Mouse (Mus musculus) splenic B cell, adult 2 months (primary cell): ENCODE measurements around the gene Homer1.

ENCODE experiments used
- DNase-seq: peaks from one replicate; pipeline ENCODE4 v3.0.0-alpha.2; 2011; ENCODE audit warnings: low read depth, low spot score
- H3K27me3 ChIP-seq: 2 replicates; pipeline ENCODE4 v1.6.1; 2012; ENCODE audit warnings: mild to moderate bottlenecking, low read length, moderate library complexity, mixed read lengths; ENCODE audit not compliant: control insufficient read depth, poor library complexity, insufficient read depth, severe bottlenecking
- H3K36me3 ChIP-seq: 2 replicates; pipeline ENCODE4 v1.6.1; 2012; ENCODE audit warnings: mild to moderate bottlenecking, low read length, moderate library complexity, mixed read lengths; ENCODE audit not compliant: control insufficient read depth, poor library complexity, insufficient read depth, severe bottlenecking

The Homer1 gene

DNA sequence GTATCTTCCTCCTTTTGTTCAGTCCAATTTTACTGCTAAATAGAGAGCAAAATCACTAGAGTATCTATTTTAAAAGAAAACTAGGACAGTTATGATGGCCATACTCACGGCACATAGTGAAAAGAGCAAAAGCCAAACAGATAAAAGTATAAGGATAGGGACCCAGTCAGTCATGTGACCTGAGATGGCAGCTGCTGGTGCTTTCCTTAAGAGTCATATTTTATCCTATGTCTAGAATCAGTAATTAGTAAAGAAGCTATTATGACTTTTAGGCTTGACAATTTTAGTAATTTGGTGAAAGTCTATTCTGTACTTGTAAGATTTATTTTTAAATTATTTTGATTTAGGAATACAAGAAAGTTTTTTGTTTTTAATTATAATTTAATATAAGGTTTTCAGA lies 59.1 kb downstream of the Homer1 start:
- H3K27me3 ChIP-seq = no peaks in the 10 kb centered on the region
- no peaks in the 10 kb centered on the region for H3K36me3 ChIP-seq
- DNase-seq = no peak

- H3K36me3 ChIP-seq = no peaks in the 10 kb centered on the region
- no peak for DNase-seq
- H3K27me3 ChIP-seq = no peaks in the 10 kb centered on the region
These were observed 68.1 kb downstream of the Homer1 start for GRCm38 (mm10) chr13:93367555-93367954.

GRCm38 (mm10) chr13:93368812-93369584 lies 69.6 kb downstream of the Homer1 start:
- Histone ChIP-seq H3K36me3 (no peaks in the 10 kb centered on the region), H3K27me3 (no peaks in the 10 kb centered on the region)
- no peak for DNase-seq

DNA sequence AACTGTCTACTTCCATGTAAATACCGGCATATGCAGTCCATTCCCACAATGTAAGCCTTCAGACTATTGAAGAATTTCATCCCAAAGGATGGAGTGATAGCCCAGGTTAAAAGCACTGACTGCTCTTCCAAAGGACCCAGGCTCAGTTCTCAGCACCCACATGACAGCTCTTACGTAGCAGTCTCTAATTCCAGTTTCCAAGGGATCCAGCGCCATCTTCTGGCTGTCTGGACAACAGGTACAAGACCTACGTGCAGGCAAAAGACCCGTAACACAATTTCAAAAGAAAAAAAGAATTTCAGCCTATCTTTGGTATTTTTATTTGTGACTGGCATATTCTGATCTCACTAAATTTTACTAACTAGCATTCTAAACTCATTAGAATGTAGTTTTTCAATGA lies 75.0 kb downstream of the Homer1 start:
- no peaks in the 10 kb centered on the region for H3K27me3 ChIP-seq
- H3K36me3 ChIP-seq = no peaks in the 10 kb centered on the region
- peak; percentile 5 for DNase-seq

DNA sequence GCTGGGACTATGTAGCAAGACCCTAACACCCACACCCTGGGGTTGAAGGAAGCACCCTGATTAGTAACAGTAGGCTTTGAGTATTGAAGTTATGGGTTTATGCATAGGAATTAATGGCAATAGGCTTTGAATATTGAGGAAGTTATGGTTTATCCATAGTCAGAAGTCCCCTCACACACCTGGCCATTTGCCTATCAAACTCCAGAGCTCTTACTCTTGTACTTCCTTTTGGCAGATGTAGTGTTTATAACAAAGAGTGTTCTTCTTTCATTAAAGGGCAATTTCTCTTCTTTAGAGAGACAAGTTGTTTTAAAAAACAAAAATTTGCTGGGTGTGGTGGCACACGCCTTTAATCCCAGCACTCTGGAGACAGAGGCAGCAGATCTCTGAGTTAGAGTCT lies 79.1 kb downstream of the Homer1 start:
- Histone ChIP-seq H3K36me3 (no peaks in the 10 kb centered on the region), H3K27me3 (no peaks in the 10 kb centered on the region)
- DNase-seq = no peak

GRCm38 (mm10) chr13:93380399-93381063 lies 81.1 kb downstream of the Homer1 start:
- Histone ChIP-seq H3K36me3 (no peaks in the 10 kb centered on the region), H3K27me3 (no peaks in the 10 kb centered on the region)
- no peak for DNase-seq

DNA sequence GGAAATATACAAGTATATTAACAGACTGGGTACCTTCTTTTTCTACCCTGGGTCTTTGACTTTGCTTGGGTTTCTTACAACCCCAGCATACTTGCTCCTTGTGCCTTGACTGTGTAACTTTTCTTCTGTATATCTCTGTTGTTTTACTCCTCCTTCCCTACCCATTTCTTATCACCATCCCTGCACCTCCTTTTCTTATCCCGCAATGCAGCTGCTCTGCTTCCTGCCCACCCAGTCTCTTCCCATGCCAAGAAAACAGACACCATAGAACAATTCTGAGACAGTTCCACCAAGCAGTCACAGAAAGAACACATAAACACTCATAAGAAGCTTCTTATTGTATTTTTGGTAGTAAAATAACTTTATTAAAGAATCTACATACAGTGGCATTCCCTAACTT lies 81.9 kb downstream of the Homer1 start:
- no peak for DNase-seq
- no peaks in the 10 kb centered on the region for H3K27me3 ChIP-seq
- no peaks in the 10 kb centered on the region for H3K36me3 ChIP-seq

DNA sequence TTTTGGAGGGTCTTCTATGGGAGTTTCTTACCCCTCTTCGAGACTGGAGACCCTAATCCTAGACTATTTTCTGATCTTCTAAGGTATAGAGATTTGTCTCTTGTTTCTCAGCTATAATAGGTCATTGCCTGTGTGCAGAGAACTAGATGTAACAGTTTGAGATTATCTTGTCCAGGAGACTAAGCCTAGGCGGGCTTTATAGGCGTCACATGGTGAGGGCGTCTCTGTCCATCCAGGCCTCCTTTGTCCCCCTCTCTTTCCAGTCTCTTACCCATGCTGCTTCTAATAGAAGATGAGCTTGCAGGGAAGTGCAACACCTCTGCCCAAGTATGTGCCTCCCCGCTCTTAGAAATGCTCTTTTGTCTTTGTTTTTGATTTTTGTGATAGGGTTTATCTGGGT lies 83.7 kb downstream of the Homer1 start:
- Histone ChIP-seq H3K27me3 (no peaks in the 10 kb centered on the region), H3K36me3 (no peaks in the 10 kb centered on the region)

DNA sequence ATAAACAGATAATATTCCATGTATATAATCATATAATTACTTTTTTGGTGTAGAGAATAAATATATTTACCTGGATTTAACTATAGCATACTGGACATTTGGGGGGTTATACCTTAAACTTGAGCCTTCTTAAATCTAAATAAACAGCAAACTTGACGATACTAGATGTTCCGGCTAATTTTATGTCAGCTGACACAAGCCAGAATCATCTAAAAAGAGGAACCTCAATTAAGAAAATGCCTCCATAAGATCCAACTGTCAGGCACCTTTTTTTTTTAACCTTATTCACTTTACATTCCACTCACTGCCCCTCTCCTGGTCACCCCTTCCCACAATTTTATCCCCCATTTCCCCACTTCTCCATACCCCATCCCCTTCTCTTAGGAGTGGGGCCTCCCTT lies 84.2 kb downstream of the Homer1 start:
- no peaks in the 10 kb centered on the region for H3K27me3 ChIP-seq
- no peak for DNase-seq
- no peaks in the 10 kb centered on the region for H3K36me3 ChIP-seq

More for the DNA sequence above, 83.7 kb downstream of the Homer1 start:
- no peak for DNase-seq

GRCm38 (mm10) chr13:93384481-93384880 lies 85.0 kb downstream of the Homer1 start:
- Histone ChIP-seq H3K36me3 (no peaks in the 10 kb centered on the region), H3K27me3 (no peaks in the 10 kb centered on the region)
- no peak for DNase-seq

DNA sequence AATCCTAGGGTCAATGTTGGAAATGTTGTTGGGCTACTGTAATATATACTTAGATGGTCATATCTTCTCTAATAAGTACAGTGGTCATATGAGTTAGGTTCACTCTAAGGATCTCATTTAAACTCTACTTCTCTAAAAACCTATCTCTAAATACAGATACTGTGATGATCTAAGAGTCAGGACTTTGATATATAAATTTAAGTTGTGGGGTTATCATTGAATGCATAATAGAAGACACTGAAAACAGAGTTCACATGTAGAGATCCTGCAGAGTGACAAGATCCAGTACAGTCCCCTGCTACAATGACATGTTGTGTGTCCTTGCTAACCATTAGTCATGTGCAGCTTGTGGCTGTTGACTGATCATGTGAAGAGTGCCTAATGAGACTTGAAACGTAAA lies 85.7 kb downstream of the Homer1 start:
- Histone ChIP-seq H3K27me3 (no peaks in the 10 kb centered on the region), H3K36me3 (no peaks in the 10 kb centered on the region)
- no peak for DNase-seq

DNA sequence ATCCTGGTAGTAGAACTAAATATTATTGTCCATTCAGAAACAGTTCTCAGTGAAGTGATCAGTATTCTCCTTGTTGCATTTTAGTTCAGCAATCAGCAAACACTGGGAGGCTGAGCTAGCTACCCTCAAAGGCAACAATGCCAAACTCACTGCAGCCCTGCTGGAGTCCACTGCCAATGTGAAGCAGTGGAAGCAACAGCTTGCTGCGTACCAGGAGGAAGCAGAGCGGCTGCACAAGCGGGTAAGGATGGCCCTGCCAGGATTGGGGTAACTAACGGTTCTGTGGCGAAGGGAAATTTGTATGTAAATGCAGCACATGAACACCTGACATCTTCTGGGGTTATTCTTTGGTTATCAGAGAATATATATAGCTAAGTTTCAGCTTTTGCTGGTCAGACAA lies 88.0 kb downstream of the Homer1 start:
- no peak for DNase-seq
- H3K36me3 ChIP-seq = no peaks in the 10 kb centered on the region
- no peaks in the 10 kb centered on the region for H3K27me3 ChIP-seq

DNA sequence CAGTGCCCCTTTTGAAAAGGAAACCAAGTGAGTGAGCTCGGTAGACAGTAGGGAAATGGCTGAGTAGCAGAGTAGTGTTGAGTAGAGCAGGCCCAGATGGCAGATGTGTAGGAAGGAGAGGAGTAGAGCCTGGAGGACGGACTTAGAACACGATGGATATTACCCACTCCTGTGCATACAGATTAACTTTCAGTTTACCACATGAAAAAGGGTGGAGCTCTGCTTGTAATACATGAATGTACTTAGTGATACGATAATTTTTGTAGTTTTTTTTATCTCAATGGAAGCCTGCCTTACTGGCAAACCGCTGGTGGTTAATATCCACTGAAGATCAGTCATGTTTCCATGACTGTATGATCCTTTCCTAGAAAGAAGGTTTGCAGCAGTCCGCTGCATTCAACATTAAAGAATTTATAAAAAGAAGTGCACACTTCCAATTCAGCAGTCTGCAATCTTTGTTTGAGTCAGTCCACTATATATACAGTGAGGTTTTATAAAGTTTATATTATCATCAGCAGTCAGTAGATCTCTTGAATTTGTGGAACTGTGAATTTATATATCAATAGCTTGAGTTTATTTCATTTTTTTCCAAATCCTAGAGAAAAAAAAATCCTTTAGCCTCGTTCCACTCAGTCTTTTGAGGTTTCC lies 89.3 kb downstream of the Homer1 start:
- DNase-seq = no peak

DNA sequence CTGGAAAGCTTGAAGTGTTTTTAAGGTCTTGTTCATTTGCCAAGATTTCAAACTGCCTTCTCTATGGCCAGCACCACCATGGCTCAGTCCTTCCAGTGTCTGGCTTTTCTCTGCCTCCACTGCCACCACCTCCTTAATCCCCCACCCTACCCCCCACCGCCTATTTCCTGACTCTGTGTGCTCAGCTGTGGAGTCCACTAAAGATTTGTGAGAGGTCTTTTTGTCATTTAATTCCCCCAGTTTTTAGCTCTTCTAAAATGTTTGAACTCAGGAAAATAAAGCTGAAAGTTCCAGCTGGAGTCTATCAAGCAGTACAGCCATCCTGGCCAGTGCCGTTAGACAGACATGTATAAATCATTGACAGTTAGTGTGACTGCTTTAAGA lies 89.8 kb downstream of the Homer1 start:
- Histone ChIP-seq H3K27me3 (no peaks in the 10 kb centered on the region), H3K36me3 (no peaks in the 10 kb centered on the region)
- DNase-seq = no peak

More for the DNA sequence above, 89.3 kb downstream of the Homer1 start:
- no peaks in the 10 kb centered on the region for H3K27me3 ChIP-seq
- H3K36me3 ChIP-seq = no peaks in the 10 kb centered on the region

DNA sequence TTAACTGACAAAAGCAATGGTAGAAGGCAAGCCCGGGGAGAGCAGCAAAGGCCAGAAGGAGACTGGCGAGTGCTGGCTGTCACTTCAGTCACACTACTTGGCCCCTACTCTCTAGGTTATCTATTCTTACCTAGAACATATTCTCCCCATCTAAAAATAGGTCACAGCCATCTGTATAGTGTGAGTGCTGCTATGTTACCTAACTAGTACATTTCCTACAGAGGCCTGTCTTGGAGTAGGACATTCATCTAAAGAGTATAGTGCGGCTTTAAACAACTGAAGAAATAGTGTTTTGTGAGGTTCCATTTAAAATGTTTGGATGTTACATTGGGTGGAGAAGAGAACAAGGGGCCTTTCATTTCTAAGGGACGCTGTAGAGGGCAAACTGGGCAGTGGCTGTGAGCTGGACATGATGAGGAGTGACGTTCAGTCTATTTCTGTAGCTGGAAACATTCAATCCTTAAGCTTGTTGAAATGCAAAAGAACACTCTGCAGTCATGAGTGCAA lies 100.3 kb downstream of the Homer1 start:
- Histone ChIP-seq H3K36me3 (no peaks in the 10 kb centered on the region), H3K27me3 (no peaks in the 10 kb centered on the region; the same call in 1 of the 2 replicates)
- no peak for DNase-seq
